Comparison of ENCODE assay signal across 10 mouse cellular contexts in the genomic region with DNA sequence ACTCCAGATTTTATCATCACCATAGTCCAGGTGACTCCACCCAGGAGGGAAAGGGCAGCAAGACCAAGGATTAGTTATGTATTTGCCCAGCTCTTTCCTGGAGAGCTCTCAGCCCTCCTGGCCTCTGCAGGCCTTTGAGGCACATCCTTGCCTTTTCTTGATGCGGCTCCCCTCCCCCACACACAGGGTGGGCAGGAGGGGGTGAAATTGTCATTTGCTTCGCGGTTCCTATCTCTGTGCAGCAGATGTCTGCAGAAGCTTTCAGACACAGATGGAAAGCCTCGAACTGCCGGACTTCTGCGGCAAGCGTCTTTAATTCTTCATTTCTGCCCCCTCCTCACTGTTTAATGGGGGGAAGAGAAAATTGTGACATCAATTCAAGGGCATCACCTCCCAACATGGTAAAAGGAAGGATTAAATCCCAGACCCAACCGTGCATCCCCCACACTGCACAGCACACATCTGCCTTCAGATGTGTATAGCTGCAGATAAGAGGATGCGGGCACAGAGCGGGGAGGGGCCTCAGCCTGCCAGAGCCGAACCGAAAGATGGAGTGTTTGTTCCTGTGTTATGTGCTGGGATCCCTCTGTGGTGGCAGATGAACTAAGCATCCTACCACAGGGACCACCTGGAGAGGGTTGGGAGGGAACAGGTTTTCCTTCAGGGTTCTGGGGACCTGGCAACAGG.
"Had no signal": no experiment of that assay in that cellular context is flagged by ENCODE, and none has a peak within 500 bp of the region (broad histone marks: within the 10 kb centered on the region; RNA-seq: fewer than 3 reads in every experiment).

No protein-coding gene starts in this region.

- H3K4me3 ChIP-seq: limb, embryonic 13.5 days; neural tube, embryonic 15.5 days had no signal

- H3K4me1 ChIP-seq: limb, embryonic 13.5 days had no signal

- H3K36me3 ChIP-seq: limb, embryonic 13.5 days; neural tube, embryonic 15.5 days had no signal

- H3K27ac ChIP-seq: limb, embryonic 13.5 days; liver, embryonic 14.5 days; neural tube, embryonic 15.5 days had no signal

- DNase-seq: kidney, adult 8-10 months; kidney, postnatal 25 days; left cerebral cortex, postnatal 4 days; lung, adult 18-20 months; thymus, adult 18-20 months; thymus, postnatal 25 days had no signal

- H3K9ac ChIP-seq: limb, embryonic 13.5 days; liver, embryonic 14.5 days; neural tube, embryonic 15.5 days had no signal

- H3K4me2 ChIP-seq: limb, embryonic 13.5 days; neural tube, embryonic 15.5 days had no signal

- H3K27me3 ChIP-seq: limb, embryonic 13.5 days; neural tube, embryonic 15.5 days had no signal

- ATAC-seq: intestine, postnatal 0 days had no signal

- H3K9me3 ChIP-seq: limb, embryonic 13.5 days; neural tube, embryonic 15.5 days had no signal
